Comparison of ENCODE assay signal across 23 mouse cellular contexts in the genomic region with DNA sequence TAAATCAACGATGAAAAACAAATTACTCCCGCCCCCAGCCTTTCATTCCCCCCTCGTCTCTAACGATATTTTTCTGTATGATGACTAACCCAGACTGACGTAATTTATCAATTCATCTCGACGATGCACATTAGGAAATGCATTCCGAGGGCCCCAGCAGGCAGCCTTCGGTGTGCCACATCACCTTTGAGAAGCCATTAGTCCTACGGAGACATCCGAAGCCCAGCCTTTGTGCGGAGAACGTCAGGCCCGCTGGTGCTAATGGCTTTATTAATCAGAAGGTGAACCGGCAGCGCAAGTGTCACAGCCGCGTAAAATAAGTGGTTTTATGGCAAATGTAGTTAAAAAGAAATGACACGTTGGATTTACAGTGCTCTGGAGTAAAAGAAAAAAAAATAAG.
DNase-seq lines count a peak whose midpoint lies in the region; ATAC-seq and TF ChIP-seq lines count a peak whose summit lies in the region.
"Had no signal": no experiment of that assay in that cellular context is flagged by ENCODE, and none has a peak within 500 bp of the region (broad histone marks: within the 10 kb centered on the region; RNA-seq: fewer than 3 reads in every experiment).

No protein-coding gene starts in this region.

- H3K4me2 ChIP-seq in hindbrain, embryonic 11.5 days (replicated peaks; ENCODE audit: low read depth, low read length): no peak overlapping the region
- H3K4me2 ChIP-seq in hindbrain, embryonic 14.5 days (replicated peaks): peak overlapping the region; percentile 26; the same call in 1 of the 2 replicates
- peak overlapping the region; percentile 20; the same call in 1 of the 2 replicates for H3K4me2 ChIP-seq in neural tube, embryonic 12.5 days (replicated peaks)
- H3K4me2 ChIP-seq: embryonic facial prominence, embryonic 15.5 days; heart, embryonic 12.5 days; liver, embryonic 11.5 days had no signal

- DNase-seq in hindbrain, embryonic 11.5 days (ENCODE audit: low spot score): no peak
- DNase-seq in hindbrain, embryonic 10.5 days (ENCODE audit: low spot score): no peak
- DNase-seq in brain, embryonic 14.5 days (ENCODE audit: low read depth): peak; percentile 72
- DNase-seq in hindbrain, embryonic 14.5 days (ENCODE audit: low spot score): no peak
- DNase-seq in ovary, adult 18-20 months (ENCODE audit: low spot score): no peak
- DNase-seq in layer of hippocampus, adult 18-20 months (ENCODE audit: low spot score in 2 of 2): no peak
- DNase-seq: cerebellum, adult 18-20 months; cerebellum, postnatal 25 days; embryo, embryonic 11 days; heart, postnatal 14 days; kidney, adult 8-10 months; kidney, postnatal 36 days; lung, adult 2 months; lung, postnatal 4 days; right cerebral cortex, postnatal 14 days; spleen, adult 18-20 months; thymus, postnatal 36 days had no signal

- no peaks in the 10 kb centered on the region for H3K9me3 ChIP-seq in hindbrain, embryonic 11.5 days (ENCODE audit: control insufficient read depth, low read length)
- H3K9me3 ChIP-seq in hindbrain, embryonic 10.5 days: no peaks in the 10 kb centered on the region
- no peaks in the 10 kb centered on the region for H3K9me3 ChIP-seq in hindbrain, embryonic 14.5 days (ENCODE audit: control insufficient read depth, low read length)
- no peaks in the 10 kb centered on the region for H3K9me3 ChIP-seq in neural tube, embryonic 12.5 days
- H3K9me3 ChIP-seq: embryonic facial prominence, embryonic 15.5 days; heart, embryonic 12.5 days had no signal

- no peak overlapping the region for H3K9ac ChIP-seq in hindbrain, embryonic 11.5 days (ENCODE audit: low read depth, low read length)
- peak overlapping the region; percentile 38; the same call in 1 of the 2 replicates for H3K9ac ChIP-seq in hindbrain, embryonic 14.5 days
- no peak overlapping the region for H3K9ac ChIP-seq in neural tube, embryonic 12.5 days
- H3K9ac ChIP-seq: embryonic facial prominence, embryonic 15.5 days; heart, embryonic 12.5 days had no signal

- no peak for TF ChIP-seq POLR2A in brain, embryonic 14.5 days (IDR thresholded peaks at IDR 0.05; ENCODE audit: borderline replicate concordance, extremely low read depth, insufficient read depth, insufficient read length, poor library complexity, severe bottlenecking)

- 52% methylated on average over 19 of the region's 19 CpGs for WGBS in hindbrain, embryonic 11.5 days
- WGBS in hindbrain, embryonic 10.5 days: 71% methylated on average over 19 of the region's 19 CpGs
- 24% methylated on average over 19 of the region's 19 CpGs for WGBS in hindbrain, embryonic 14.5 days
- 39% methylated on average over 19 of the region's 19 CpGs for WGBS in neural tube, embryonic 12.5 days

- H3K36me3 ChIP-seq in hindbrain, embryonic 11.5 days (ENCODE audit: control insufficient read depth, insufficient read depth, low read length): no peaks in the 10 kb centered on the region
- no peaks in the 10 kb centered on the region for H3K36me3 ChIP-seq in hindbrain, embryonic 10.5 days
- no peaks in the 10 kb centered on the region for H3K36me3 ChIP-seq in hindbrain, embryonic 14.5 days (replicated peaks; ENCODE audit: control insufficient read depth, insufficient read depth)
- no peaks in the 10 kb centered on the region for H3K36me3 ChIP-seq in neural tube, embryonic 12.5 days
- H3K36me3 ChIP-seq: embryonic facial prominence, embryonic 15.5 days; heart, embryonic 12.5 days had no signal

- H3K4me1 ChIP-seq in hindbrain, embryonic 11.5 days (replicated peaks; ENCODE audit: control insufficient read depth, insufficient read depth, low read length): peaks cover 2% of the 10 kb centered on the region; the same call in 1 of the 2 replicates
- peaks cover 17% of the 10 kb centered on the region for H3K4me1 ChIP-seq in hindbrain, embryonic 10.5 days (replicated peaks)
- H3K4me1 ChIP-seq in hindbrain, embryonic 14.5 days (replicated peaks; ENCODE audit: control insufficient read depth, insufficient read depth, low read length): peaks cover 31% of the 10 kb centered on the region
- H3K4me1 ChIP-seq in neural tube, embryonic 12.5 days: peaks cover 11% of the 10 kb centered on the region
- H3K4me1 ChIP-seq: embryonic facial prominence, embryonic 15.5 days; heart, embryonic 12.5 days had no signal

- H3K4me3 ChIP-seq in hindbrain, embryonic 11.5 days (ENCODE audit: low read depth, low read length): no peak overlapping the region
- H3K4me3 ChIP-seq in hindbrain, embryonic 10.5 days: no peak overlapping the region
- H3K4me3 ChIP-seq in hindbrain, embryonic 14.5 days (replicated peaks; ENCODE audit: low read length): no peak overlapping the region
- H3K4me3 ChIP-seq in neural tube, embryonic 12.5 days: no peak overlapping the region
- H3K4me3 ChIP-seq: embryonic facial prominence, embryonic 15.5 days; heart, embryonic 12.5 days had no signal

- H3K27me3 ChIP-seq in hindbrain, embryonic 11.5 days (ENCODE audit: control insufficient read depth, insufficient read depth, low read length): no peaks in the 10 kb centered on the region
- H3K27me3 ChIP-seq in hindbrain, embryonic 10.5 days (ENCODE audit: insufficient read depth, poor library complexity, severe bottlenecking): 0 out of 2 replicates have a peak, but pooled peaks cover 5% of the 10 kb centered on the region
- no peaks in the 10 kb centered on the region for H3K27me3 ChIP-seq in hindbrain, embryonic 14.5 days (ENCODE audit: control insufficient read depth, insufficient read depth, low read length)
- no peaks in the 10 kb centered on the region for H3K27me3 ChIP-seq in neural tube, embryonic 12.5 days (replicated peaks)
- H3K27me3 ChIP-seq: CH12.LX; embryonic facial prominence, embryonic 15.5 days; heart, embryonic 12.5 days had no signal

- peak; percentile 58; the same call in 1 of the 2 replicates for ATAC-seq in hindbrain, embryonic 11.5 days (ENCODE audit: low FRiP score)
- ATAC-seq in hindbrain, embryonic 14.5 days (ENCODE audit: low FRiP score): no peak
- ATAC-seq in neural tube, embryonic 12.5 days (ENCODE audit: low FRiP score, low read depth): no peak
- ATAC-seq: inflammation-experienced regulatory T-cells, adult 6 months had no signal

- H3K27ac ChIP-seq in hindbrain, embryonic 11.5 days (ENCODE audit: low read depth, low read length): no peak overlapping the region
- H3K27ac ChIP-seq in hindbrain, embryonic 10.5 days: no peak overlapping the region
- peak overlapping the region; percentile 38; the same call in 1 of the 2 replicates for H3K27ac ChIP-seq in hindbrain, embryonic 14.5 days
- H3K27ac ChIP-seq in neural tube, embryonic 12.5 days: no peak overlapping the region
- H3K27ac ChIP-seq: embryonic facial prominence, embryonic 15.5 days had no signal

- TF ChIP-seq CTCF in brain, embryonic 14.5 days (IDR thresholded peaks at IDR 0.05; ENCODE audit: borderline replicate concordance, extremely low read depth, insufficient read depth, insufficient read length): no peak
